Mouse (Mus musculus) embryo, embryonic 10 days (tissue): Measurements from ENCODE around the gene Gucd1.
"Not testable (repeated sequence)": the region's sequence is repeated elsewhere in the genome, so short reads cannot be mapped to it uniquely, and the experiment has no call there.

Experiments
- DNase-seq: peaks from one replicate; pipeline ENCODE4 v3.0.0-alpha.2; 2015; ENCODE audit warnings: low spot score

Gene Gucd1

DNA sequence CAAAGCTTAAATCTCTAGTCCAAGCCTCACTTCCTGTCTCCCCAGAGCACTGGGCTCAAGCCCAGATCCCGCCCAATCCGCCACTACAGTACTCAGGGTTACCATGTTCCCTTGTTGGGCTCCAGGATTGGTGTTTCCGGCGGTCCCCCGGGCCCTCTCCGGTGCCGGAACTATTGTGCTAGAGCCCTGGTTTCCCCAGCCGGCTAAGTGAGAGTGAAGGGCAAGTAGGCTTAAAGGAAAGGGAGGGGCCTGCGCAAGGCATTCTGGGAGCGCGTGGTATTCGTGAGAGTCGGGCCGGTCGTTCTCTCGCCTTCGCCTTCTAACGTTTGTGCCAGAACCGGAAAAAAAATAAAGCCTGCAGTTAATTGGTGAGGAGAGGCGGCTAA lies at the start of gene Gucd1:
TSS of gene Gucd1 (minus strand) at position 215 of the 386 bp plus-strand sequence.
- DNase-seq: peak; percentile 93

DNA sequence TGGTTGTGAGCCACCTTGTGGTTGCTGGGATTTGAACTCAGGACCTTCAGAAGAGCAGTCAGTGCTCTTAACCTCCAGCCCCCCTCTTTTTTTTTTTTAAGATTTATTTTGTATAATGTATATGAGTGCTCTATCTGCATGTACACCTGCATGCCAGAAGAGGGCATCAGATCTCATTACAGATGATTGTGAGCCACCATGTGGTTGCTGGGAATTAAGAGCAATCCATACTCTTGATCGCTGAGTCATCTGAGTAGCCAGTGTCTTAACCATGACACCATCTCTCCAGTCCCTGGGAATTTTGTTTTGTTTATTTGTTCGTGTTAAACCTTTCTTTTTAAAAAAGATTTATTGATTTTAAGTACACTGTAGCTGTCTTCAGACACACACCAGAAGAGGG lies 49.0 kb upstream of the Gucd1 start:
- not testable (repeated sequence) for DNase-seq

GRCm38 (mm10) chr10:75566321-75566720 lies 48.5 kb upstream of the Gucd1 start:
- no peak for DNase-seq

GRCm38 (mm10) chr10:75565906-75566305 lies 48.1 kb upstream of the Gucd1 start:
- DNase-seq: no peak

GRCm38 (mm10) chr10:75565436-75565835 lies 47.7 kb upstream of the Gucd1 start:
- DNase-seq: no peak

- DNase-seq: no peak
These were observed 47.0 kb upstream of the Gucd1 start for GRCm38 (mm10) chr10:75564687-75565265.

DNA sequence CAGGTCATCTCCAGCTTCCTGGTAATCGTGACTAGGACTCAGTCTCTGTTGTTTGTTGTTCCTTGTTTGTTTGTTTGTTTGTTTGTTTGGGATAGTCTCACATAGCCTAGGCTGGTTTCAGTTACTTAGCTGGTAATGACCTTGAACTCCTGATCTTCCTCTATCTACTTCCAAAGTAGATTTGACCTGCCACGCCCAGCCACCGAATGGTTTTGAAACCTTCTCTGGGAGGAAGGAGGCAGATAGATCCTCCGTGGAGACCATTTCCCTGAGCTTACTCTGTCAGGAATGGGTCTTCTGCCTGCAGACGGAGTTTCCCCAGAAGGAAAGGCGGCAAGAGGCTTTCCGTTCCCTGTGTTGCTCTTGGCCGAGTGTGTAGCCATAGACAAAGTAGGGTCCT lies 44.8 kb upstream of the Gucd1 start:
- DNase-seq: no peak

DNA sequence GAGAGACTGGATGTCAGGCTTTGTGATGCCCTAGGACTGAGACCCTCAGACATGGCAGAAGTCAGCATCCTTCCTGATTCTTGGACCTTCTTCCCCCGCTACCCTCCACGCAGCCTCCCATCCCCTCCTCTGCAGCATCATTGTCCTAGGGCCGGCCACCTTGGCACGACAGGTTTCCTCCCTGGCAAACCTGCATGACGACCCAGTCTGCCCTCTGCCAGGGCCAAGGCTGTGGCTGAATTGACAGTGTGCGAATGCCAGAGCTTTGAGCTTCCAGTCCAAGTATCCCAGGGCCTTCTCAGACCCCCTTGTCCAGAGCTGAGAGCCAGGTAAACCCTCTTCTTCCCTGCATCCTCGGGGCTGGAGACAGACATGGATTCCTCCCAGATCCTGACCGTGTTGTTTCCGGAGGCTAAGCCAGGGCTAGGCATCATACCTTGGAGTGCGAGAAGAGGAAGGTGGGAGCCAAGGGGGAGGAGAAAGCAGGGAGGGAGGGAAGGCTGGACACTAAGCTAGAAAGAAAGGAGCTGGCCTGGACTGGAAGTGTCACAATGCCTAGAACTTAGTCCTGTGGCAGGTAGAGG lies 43.4 kb upstream of the Gucd1 start, which contains the start of gene Ggt1:
TSS of gene Ggt1 (plus strand) at position 534 of the 584 bp plus-strand sequence.
- DNase-seq: no peak

DNA sequence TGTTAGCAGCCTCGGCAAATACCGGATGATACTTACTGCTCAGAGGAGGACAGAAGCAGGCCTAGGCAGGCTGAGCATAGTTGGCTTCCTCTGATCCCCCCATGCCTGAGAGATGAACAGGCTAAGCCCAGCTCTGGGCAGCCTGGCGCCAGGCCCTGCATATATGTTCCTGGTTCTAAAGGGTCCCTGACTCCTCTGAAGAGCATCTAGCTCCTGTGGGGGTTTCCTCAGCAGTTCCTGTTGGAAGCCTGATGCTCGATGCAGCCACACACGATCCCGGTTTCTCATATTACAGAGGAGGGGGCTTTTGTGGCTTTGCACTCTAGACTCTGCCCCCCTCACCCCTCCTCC lies 42.8 kb upstream of the Gucd1 start:
- peak; percentile 33 for DNase-seq

DNA sequence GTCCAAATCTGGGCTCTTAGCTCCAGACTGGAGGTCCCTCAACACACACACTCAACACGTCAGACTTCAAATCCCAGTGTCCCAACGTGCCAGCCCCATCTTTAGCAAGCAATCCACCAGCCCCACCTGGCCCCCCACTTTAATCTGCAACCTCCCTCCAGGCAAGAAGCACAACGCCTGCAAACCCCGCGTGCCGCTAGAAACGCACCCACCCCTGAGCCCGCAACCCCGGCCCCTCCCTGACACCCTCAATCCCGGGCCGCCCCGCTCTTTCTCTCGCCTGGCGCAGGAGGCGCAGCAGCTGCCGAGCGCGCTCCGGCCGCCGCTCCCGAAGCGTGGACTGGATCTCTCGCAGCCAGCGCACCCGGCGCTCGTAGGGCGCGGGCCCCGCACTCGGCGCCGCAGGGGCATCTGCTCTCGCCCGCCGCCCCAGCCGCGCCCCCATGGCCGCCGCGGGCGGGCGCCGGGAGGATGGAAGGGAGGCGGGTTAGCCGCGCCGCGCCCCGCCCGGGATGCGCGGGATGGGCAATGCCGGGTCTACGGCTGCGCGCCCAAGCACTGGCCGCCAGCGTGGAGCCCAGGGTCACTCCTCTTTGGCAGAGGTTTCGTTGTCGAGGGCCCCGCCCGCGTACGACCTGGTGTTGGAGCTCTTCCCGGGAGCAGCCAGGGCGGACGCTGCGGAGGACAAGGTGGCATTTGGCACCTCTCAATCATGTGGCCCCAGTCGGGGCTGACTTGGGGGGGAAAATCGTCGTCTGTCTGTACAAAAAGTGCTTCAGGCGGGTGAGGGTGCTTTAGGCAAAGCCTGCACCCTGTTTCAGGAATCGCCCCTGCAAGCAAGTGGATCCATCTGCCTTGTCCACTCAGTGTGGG lies 42.1 kb upstream of the Gucd1 start, which contains the start of gene Lrrc75b:
TSS of gene Lrrc75b (minus strand) at position 655 of the 873 bp plus-strand sequence.
- peak; percentile 54 for DNase-seq

DNA sequence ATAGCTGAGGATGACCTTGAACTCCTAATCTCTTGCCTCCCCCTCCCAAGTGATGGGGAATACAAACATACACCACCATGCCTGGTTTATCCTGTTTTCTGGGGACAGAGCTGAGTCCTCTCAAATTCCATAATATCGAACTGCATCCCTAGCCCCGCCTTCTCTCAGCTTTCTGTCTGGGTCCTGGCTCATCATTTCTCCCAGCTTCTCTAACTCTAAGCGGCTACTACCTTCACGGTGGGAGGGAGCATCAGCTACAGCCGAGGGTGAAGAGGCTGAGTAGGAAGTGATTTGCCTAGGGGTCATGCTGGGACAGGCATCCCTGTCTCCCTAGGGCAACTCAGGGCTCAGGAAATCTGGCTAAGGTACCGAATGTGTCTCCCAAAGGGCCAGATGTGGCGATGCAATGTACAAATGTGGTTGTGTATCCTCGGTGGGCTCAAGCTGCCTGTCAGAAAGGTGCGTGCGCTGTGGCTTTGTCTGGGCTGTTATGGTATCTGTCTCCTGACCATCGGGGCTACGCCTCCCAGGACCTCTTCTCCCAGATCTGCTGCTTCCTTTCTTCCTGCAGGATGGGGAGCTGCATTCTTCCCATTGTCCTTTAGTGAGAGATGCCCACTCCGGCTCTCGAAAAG lies 41.4 kb upstream of the Gucd1 start:
- peak; percentile 36 for DNase-seq

GRCm38 (mm10) chr10:75558515-75558914 lies 40.7 kb upstream of the Gucd1 start:
- peak; percentile 25 for DNase-seq

DNA sequence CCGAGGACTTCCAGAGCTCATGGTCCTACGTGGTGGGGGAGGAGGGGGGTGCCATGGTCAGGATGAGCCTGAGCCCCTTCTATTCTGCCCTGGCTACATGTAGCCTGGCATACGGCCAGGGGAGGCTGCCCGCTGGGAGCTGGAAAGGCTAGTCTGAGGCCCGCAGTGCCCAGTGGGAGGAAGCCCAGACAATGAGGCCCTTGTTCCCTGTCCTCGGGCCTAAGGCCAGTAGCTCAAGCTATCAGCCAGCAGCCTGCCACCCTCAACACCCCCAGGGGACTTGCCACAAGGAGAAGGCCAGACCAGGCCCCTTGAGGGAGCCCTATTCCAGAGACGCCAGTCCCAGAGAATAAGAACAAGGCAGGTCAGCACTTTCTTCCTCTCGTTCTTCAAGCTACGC lies 38.3 kb upstream of the Gucd1 start:
- DNase-seq: no peak

GRCm38 (mm10) chr10:75555557-75555956 lies 37.8 kb upstream of the Gucd1 start:
- DNase-seq: no peak

DNA sequence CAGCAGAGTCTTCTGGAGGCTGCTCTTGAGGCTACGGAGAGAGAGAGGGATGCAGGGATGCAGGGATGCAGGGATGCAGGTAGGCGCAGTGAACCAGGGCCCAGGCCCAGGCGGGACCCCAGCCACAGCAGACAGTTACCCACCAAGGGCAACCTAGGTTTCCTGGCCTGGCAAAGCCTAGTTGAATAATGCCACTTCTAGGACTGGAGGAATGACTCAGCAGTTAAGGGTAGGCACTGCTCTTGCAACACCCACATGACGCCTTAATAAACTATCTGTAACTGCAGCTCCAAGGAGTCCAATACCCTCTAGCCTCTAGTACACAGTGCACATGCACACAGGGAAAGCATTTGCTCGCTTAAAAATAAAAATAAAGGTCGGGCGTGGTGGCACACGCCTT lies 36.3 kb upstream of the Gucd1 start:
- no peak for DNase-seq

- DNase-seq: no peak
These were observed 35.1 kb upstream of the Gucd1 start for GRCm38 (mm10) chr10:75552701-75553450.

- DNase-seq: no peak
These were observed 34.3 kb upstream of the Gucd1 start for GRCm38 (mm10) chr10:75552106-75552505.

DNA sequence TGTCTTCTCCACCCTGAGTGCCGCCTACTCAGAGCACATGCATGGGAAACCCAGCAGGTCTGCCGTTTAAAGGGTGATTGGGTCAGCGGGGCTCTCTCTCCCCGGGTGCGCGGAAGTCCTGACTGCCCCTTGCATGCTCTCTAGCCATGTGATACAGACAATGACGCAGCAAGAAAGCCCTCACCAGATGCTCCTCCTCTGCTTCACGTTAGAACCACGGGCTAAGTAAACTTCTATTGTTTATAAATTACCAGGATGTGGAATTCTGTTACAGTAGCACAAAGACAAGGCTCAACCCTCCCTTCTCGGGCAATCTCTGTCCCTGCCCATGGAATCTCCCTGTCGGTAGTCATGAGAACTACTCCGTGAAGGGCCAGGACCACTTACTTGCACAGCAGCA lies 33.4 kb upstream of the Gucd1 start:
- DNase-seq: no peak

DNA sequence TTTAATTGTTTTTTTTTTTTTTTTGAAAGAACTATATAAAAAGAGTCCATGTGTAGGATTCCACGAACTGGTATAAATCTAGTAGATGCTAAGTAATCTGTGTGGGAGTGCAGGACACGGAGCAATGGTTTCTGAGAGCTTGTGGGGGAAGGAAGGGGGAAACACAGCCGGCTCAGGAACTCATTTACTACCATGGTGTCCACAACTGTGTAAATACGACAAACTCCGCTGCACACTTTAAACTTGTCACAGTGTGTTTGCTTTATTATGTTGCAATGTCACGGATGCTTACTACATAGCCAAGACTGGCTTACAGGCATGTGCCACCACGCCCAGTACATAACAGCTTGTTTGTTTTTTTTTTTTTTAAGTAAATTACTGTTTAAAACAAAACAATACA lies 32.1 kb upstream of the Gucd1 start:
- no peak for DNase-seq

- no peak for DNase-seq
These were observed 30.7 kb upstream of the Gucd1 start for GRCm38 (mm10) chr10:75548486-75548885.

DNA sequence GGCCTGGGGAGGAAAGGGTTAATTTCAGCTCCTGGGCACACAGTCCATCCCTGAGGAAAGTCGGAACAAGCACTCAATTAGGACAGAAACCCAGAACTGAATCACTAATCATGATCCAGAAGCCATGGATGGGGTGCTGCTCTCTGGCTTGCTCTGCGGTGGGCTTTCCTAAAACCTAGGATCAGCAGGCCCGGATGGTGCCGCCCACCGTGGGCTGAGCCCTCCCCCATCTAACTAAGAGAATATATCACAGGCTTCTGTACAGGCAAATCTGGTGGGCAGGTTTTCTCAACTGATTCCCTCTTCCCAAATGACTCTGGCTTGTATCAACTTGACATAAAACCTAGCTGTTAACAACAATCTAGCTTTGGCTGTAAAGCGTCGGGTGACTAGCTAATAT lies 30.1 kb upstream of the Gucd1 start:
- no peak for DNase-seq

DNA sequence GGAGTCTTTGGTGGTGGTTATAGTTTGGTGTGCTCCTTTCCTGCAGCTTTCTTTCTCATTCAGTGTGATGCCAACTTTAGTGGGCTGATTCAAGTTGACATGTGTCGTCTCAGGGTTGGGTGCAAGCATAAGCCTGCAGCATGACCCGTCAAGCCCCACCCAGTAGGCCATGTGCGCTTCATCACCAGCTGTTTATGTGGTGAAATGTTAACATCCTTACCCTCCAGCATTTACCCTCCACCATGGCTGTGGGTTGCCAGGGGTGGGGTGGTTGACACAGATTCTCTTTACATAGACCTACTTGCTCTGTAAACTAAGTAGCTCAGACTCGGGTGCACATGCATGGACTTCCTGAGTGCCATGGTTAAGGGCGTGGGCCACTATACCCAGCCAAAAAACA lies 18.4 kb upstream of the Gucd1 start:
- DNase-seq: no peak
